ENCODE assay signal across 22 mouse cellular contexts in the genomic region with DNA sequence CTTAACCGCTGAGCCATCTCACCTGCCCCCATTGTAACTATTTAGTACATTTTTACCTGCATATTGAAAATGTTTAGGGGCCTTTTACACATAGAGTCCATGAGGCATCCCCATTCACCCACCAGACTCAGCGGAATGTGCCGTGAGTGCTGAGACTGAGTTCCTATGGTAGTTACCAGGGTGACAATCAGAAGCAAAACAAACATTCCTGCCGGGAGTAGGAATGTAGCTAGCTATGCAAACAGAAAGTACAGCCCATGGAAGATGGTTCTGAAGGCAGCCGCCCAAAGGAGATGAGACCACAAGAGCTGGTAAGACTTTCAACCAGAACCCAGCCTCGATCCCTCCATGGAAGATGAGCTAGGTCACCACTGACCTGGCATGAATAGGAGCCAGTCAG. TPM values are rescaled to one million over a fixed set of nuclear protein-coding genes. Genes with fewer than 3 reads are reported as not detected.
DNase-seq lines count a peak whose midpoint lies in the region; ATAC-seq lines count a peak whose summit lies in the region.
"Had no signal": no experiment of that assay in that cellular context is flagged by ENCODE, and none has a peak within 500 bp of the region (broad histone marks: within the 10 kb centered on the region; RNA-seq: fewer than 3 reads in every experiment).

No protein-coding gene starts in this region.

- peak; percentile 28 to 31 for DNase-seq in heart, postnatal 10 days
- DNase-seq in lung, postnatal 10 days: peak; percentile 17
- no peak for DNase-seq in left cerebral cortex, adult 9 months (ENCODE audit: low spot score in 2 of 2)
- DNase-seq in urinary bladder, postnatal 4 days (ENCODE audit: low spot score in 2 of 2): no peak
- DNase-seq in adrenal gland, postnatal 14 days: no peak
- DNase-seq: adrenal gland, postnatal 10 days; B cell, adult 2 months; cerebellum, adult 2 months; kidney, adult 8-10 months; kidney, postnatal 36 days; layer of hippocampus, postnatal 36 days; left cerebral cortex, postnatal 4 days; midbrain, embryonic 14.5 days; thymus, postnatal 36 days had no signal

- WGBS in intestine, embryonic 15.5 days: 56% methylated on average over 6 of the region's 6 CpGs
- WGBS in intestine, embryonic 16.5 days: 48% methylated on average over 6 of the region's 6 CpGs

- no peak overlapping the region for H3K9ac ChIP-seq in intestine, embryonic 15.5 days
- H3K9ac ChIP-seq in intestine, embryonic 16.5 days (ENCODE audit: low read depth, low read length): no peak overlapping the region
- H3K9ac ChIP-seq: embryonic facial prominence, embryonic 12.5 days; liver, embryonic 12.5 days; neural tube, embryonic 15.5 days had no signal

- no peak overlapping the region for H3K4me3 ChIP-seq in intestine, embryonic 15.5 days (replicated peaks)
- H3K4me3 ChIP-seq in intestine, embryonic 16.5 days (ENCODE audit: low read length): no peak overlapping the region
- H3K4me3 ChIP-seq: embryonic facial prominence, embryonic 12.5 days; liver, embryonic 12.5 days; myocyte; neural tube, embryonic 15.5 days had no signal

- intact Hi-C loops in heart, postnatal 10 days (cut with DNase I): no loop called here

- no peak overlapping the region for H3K27ac ChIP-seq in intestine, embryonic 15.5 days
- H3K27ac ChIP-seq in intestine, embryonic 16.5 days (ENCODE audit: low read length): no peak overlapping the region
- H3K27ac ChIP-seq: embryonic facial prominence, embryonic 12.5 days; hindbrain, postnatal 0 days; liver, embryonic 12.5 days; neural tube, embryonic 15.5 days had no signal

- H3K36me3 ChIP-seq in intestine, embryonic 15.5 days: no peaks in the 10 kb centered on the region
- H3K36me3 ChIP-seq in intestine, embryonic 16.5 days (ENCODE audit: control insufficient read depth, insufficient read depth, low read length): no peaks in the 10 kb centered on the region
- H3K36me3 ChIP-seq: embryonic facial prominence, embryonic 12.5 days; liver, embryonic 12.5 days; neural tube, embryonic 15.5 days had no signal

- H3K4me1 ChIP-seq in intestine, embryonic 15.5 days (replicated peaks): no peaks in the 10 kb centered on the region
- H3K4me1 ChIP-seq in intestine, embryonic 16.5 days (ENCODE audit: control insufficient read depth, insufficient read depth, low read length): 0 out of 2 replicates have a peak, but pooled peaks cover 3% of the 10 kb centered on the region
- H3K4me1 ChIP-seq: embryonic facial prominence, embryonic 12.5 days; liver, embryonic 12.5 days; neural tube, embryonic 15.5 days had no signal

- no peak overlapping the region for H3K4me2 ChIP-seq in intestine, embryonic 15.5 days (replicated peaks)
- H3K4me2 ChIP-seq in intestine, embryonic 16.5 days (ENCODE audit: low read depth, low read length): no peak overlapping the region
- H3K4me2 ChIP-seq: embryonic facial prominence, embryonic 12.5 days; liver, embryonic 12.5 days; neural tube, embryonic 15.5 days had no signal

- ATAC-seq in intestine, embryonic 15.5 days: 0 out of 2 replicates have a peak, but pooled peaks have one; percentile 28
- no peak for ATAC-seq in intestine, embryonic 16.5 days
- ATAC-seq: forebrain, embryonic 16.5 days; hindbrain, postnatal 0 days; liver, embryonic 12.5 days had no signal

- no peaks in the 10 kb centered on the region for H3K9me3 ChIP-seq in intestine, embryonic 15.5 days
- H3K9me3 ChIP-seq in intestine, embryonic 16.5 days (ENCODE audit: control insufficient read depth, low read length): no peaks in the 10 kb centered on the region
- H3K9me3 ChIP-seq: embryonic facial prominence, embryonic 12.5 days; liver, embryonic 12.5 days; neural tube, embryonic 15.5 days had no signal

- H3K27me3 ChIP-seq in intestine, embryonic 15.5 days (replicated peaks): no peaks in the 10 kb centered on the region
- no peaks in the 10 kb centered on the region for H3K27me3 ChIP-seq in intestine, embryonic 16.5 days (replicated peaks; ENCODE audit: control insufficient read depth, insufficient read depth, low read length)
- H3K27me3 ChIP-seq: embryonic facial prominence, embryonic 12.5 days; liver, embryonic 12.5 days; neural tube, embryonic 15.5 days had no signal

RNA-seq across cellular contexts. Expression of gene Nhlrc1, which starts 28.4 kb away (rescaled TPM):
- polyA plus RNA-seq in intestine, embryonic 15.5 days (2015; fragmentation: Nextera tagmentation; extraction: Ambion mirVana): 3.5 and 3.9 TPM in 2 replicates
- 2.9 and 3.1 TPM in 2 replicates for polyA plus RNA-seq in intestine, embryonic 16.5 days (2015; fragmentation: Nextera tagmentation; extraction: Ambion mirVana)
- 1 to 10 TPM; 5.0 to 5.6 TPM for total RNA-seq in heart, postnatal 10 days (2021)
- total RNA-seq in adrenal gland, postnatal 14 days (2021): 3.3 and 4.0 TPM in 2 replicates

RNA-seq across cellular contexts. Expression of gene Kif13a, which starts 56.5 kb away (rescaled TPM):
- 17.0 and 17.6 TPM in 2 replicates for polyA plus RNA-seq in intestine, embryonic 15.5 days (2015; fragmentation: Nextera tagmentation; extraction: Ambion mirVana)
- polyA plus RNA-seq in intestine, embryonic 16.5 days (2015; fragmentation: Nextera tagmentation; extraction: Ambion mirVana): 6.2 and 7.6 TPM in 2 replicates
- total RNA-seq in heart, postnatal 10 days (2021): 100 to 1,000 TPM in 1 of 2 experiments, 10 to 100 TPM in 1; 98.7 to 101 TPM
- total RNA-seq in adrenal gland, postnatal 14 days (2021): 27.4 and 32.3 TPM in 2 replicates

RNA-seq across cellular contexts. Expression of gene Kdm1b, which starts 57.1 kb away (rescaled TPM):
- 11.0 and 11.1 TPM in 2 replicates for polyA plus RNA-seq in intestine, embryonic 15.5 days (2015; fragmentation: Nextera tagmentation; extraction: Ambion mirVana)
- polyA plus RNA-seq in intestine, embryonic 16.5 days (2015; fragmentation: Nextera tagmentation; extraction: Ambion mirVana): 10.2 and 11.0 TPM in 2 replicates
- total RNA-seq in heart, postnatal 10 days (2021): 1 to 10 TPM; 8.3 to 9.4 TPM
- 8.9 and 9.3 TPM in 2 replicates for total RNA-seq in adrenal gland, postnatal 14 days (2021)

RNA-seq across cellular contexts. Expression of gene Tpmt, which starts 58.3 kb away (rescaled TPM):
- polyA plus RNA-seq in intestine, embryonic 15.5 days (2015; fragmentation: Nextera tagmentation; extraction: Ambion mirVana): 24.1 and 24.2 TPM in 2 replicates
- polyA plus RNA-seq in intestine, embryonic 16.5 days (2015; fragmentation: Nextera tagmentation; extraction: Ambion mirVana): 27.6 and 27.9 TPM in 2 replicates
- 10 to 100 TPM in 1 of 2 experiments, 1 to 10 TPM in 1; 8.1 to 10.0 TPM for total RNA-seq in heart, postnatal 10 days (2021)
- total RNA-seq in adrenal gland, postnatal 14 days (2021): 9.1 and 13.8 TPM in 2 replicates

Comparison
In these comparisons a context has a peak if more than half of its experiments do, and no peak if none do; other contexts are left out.
1. DNase-seq: peak in heart, postnatal 10 days (2 of 2) and lung, postnatal 10 days (single experiment); none in left cerebral cortex, adult 9 months (0 of 2), urinary bladder, postnatal 4 days (0 of 2) and adrenal gland, postnatal 14 days (single experiment).